Mouse (Mus musculus) right cerebral cortex, postnatal 10 days (tissue): Measurements from ENCODE around the gene 1700040F15Rik.
"Not testable (repeated sequence)": the region's sequence is repeated elsewhere in the genome, so short reads cannot be mapped to it uniquely, and the experiment has no call there.

ENCODE experiments used
- DNase-seq, 2 experiments: peaks; one replicate each; pipeline ENCODE4 v3.0.0; 2021; ENCODE audit warnings: low spot score in 2 of 2

Gene 1700040F15Rik

GRCm38 (mm10) chrY:61101947-61102346 is at the start of gene 1700040F15Rik:
TSS of gene 1700040F15Rik (plus strand) at chrY:61102247.
- not testable (repeated sequence) for DNase-seq
